Mouse (Mus musculus): ENCODE measurements at regions not wholly inside any gene's neighbourhood (a gene's known extent, or its start where the extent isn't known, plus 50 kb on each side); places are given as distances from the start of the nearest gene placed in this dataset.

GRCm38 (mm10) chr12:54382061-54382460, 178.4 kb upstream of the Egln3 start:
- DNase-seq (ENCODE audit: low spot score) (no peak), ATAC-seq (ENCODE audit: insufficient read depth, low FRiP score, low TSS enrichment) (no peak)
- WGBS, result 90% methylated on average over 6 of the region's 6 CpGs
- H3K4me3 ChIP-seq (ENCODE audit: low read depth, low read length), result no peak overlapping the region
- no peak overlapping the region for H3K4me2 ChIP-seq (ENCODE audit: low read depth)
- no peaks in the 10 kb centered on the region for H3K4me1 ChIP-seq (ENCODE audit: control insufficient read depth, insufficient read depth, low read length)
- no peak overlapping the region for H3K27ac ChIP-seq (ENCODE audit: low read depth, low read length)
- H3K9me3 ChIP-seq (ENCODE audit: control insufficient read depth, low read length), result no peaks in the 10 kb centered on the region
- H3K36me3 ChIP-seq (ENCODE audit: control insufficient read depth, insufficient read depth, low read length), result no peaks in the 10 kb centered on the region
- H3K9ac ChIP-seq (ENCODE audit: low read length), result no peak overlapping the region
- no peaks in the 10 kb centered on the region for H3K27me3 ChIP-seq (ENCODE audit: control insufficient read depth, insufficient read depth, low read length)

- ATAC-seq (ENCODE audit: insufficient read depth, low FRiP score, low TSS enrichment), result no peak
- WGBS, result 92% methylated on average over 5 of the region's 5 CpGs
- H3K4me1 ChIP-seq (ENCODE audit: control insufficient read depth, insufficient read depth, low read length), result no peaks in the 10 kb centered on the region
- H3K9ac ChIP-seq (ENCODE audit: low read length), result no peak overlapping the region
- no peak overlapping the region for H3K4me3 ChIP-seq (ENCODE audit: low read depth, low read length)
- H3K27me3 ChIP-seq (ENCODE audit: control insufficient read depth, insufficient read depth, low read length), result no peaks in the 10 kb centered on the region
- no peaks in the 10 kb centered on the region for H3K9me3 ChIP-seq (ENCODE audit: control insufficient read depth, low read length)
- no peaks in the 10 kb centered on the region for H3K36me3 ChIP-seq (ENCODE audit: control insufficient read depth, insufficient read depth, low read length)
- H3K27ac ChIP-seq (ENCODE audit: low read depth, low read length), result no peak overlapping the region
- no peak overlapping the region for H3K4me2 ChIP-seq (ENCODE audit: low read depth)
- DNase-seq (ENCODE audit: low spot score), result no peak
Observed at GRCm38 (mm10) chr12:54380322-54380721, 176.7 kb upstream of the Egln3 start.

- no peaks in the 10 kb centered on the region for H3K9me3 ChIP-seq (ENCODE audit: control insufficient read depth, low read length)
- H3K9ac ChIP-seq (ENCODE audit: low read length), result no peak overlapping the region
- no peaks in the 10 kb centered on the region for H3K27me3 ChIP-seq (ENCODE audit: control insufficient read depth, insufficient read depth, low read length)
- H3K27ac ChIP-seq (ENCODE audit: low read depth, low read length), result no peak overlapping the region
- WGBS, result 91% methylated on average over 2 of the region's 2 CpGs
- H3K36me3 ChIP-seq (ENCODE audit: control insufficient read depth, insufficient read depth, low read length), result no peaks in the 10 kb centered on the region
- H3K4me2 ChIP-seq (ENCODE audit: low read depth), result no peak overlapping the region
- H3K4me3 ChIP-seq (ENCODE audit: low read depth, low read length), result no peak overlapping the region
- DNase-seq (ENCODE audit: low spot score) (no peak), ATAC-seq (ENCODE audit: insufficient read depth, low FRiP score, low TSS enrichment) (no peak)
- no peaks in the 10 kb centered on the region for H3K4me1 ChIP-seq (ENCODE audit: control insufficient read depth, insufficient read depth, low read length)
Observed at GRCm38 (mm10) chr12:54378576-54378975, 174.9 kb upstream of the Egln3 start.

- DNase-seq (ENCODE audit: low spot score) (no peak), ATAC-seq (ENCODE audit: insufficient read depth, low FRiP score, low TSS enrichment) (no peak)
- WGBS, result 81% methylated on average over 4 of the region's 4 CpGs
Observed at GRCm38 (mm10) chr12:54374060-54374459, 170.4 kb upstream of the Egln3 start.

GRCm38 (mm10) chr12:54369217-54369616, 165.6 kb upstream of the Egln3 start:
- no peak overlapping the region for H3K9ac ChIP-seq (ENCODE audit: low read length)
- 91% methylated on average over 5 of the region's 5 CpGs for WGBS
- H3K4me3 ChIP-seq (ENCODE audit: low read depth, low read length), result no peak overlapping the region
- no peaks in the 10 kb centered on the region for H3K36me3 ChIP-seq (ENCODE audit: control insufficient read depth, insufficient read depth, low read length)
- no peak overlapping the region for H3K27ac ChIP-seq (ENCODE audit: low read depth, low read length)
- H3K4me1 ChIP-seq (ENCODE audit: control insufficient read depth, insufficient read depth, low read length), result no peaks in the 10 kb centered on the region
- no peaks in the 10 kb centered on the region for H3K9me3 ChIP-seq (ENCODE audit: control insufficient read depth, low read length)
- no peak overlapping the region for H3K4me2 ChIP-seq (ENCODE audit: low read depth)
- no peaks in the 10 kb centered on the region for H3K27me3 ChIP-seq (ENCODE audit: control insufficient read depth, insufficient read depth, low read length)
- DNase-seq (ENCODE audit: low spot score) (no peak), ATAC-seq (ENCODE audit: insufficient read depth, low FRiP score, low TSS enrichment) (no peak)

More at GRCm38 (mm10) chr12:54374060-54374459, 170.4 kb upstream of the Egln3 start:
- Histone ChIP-seq H3K4me2 (ENCODE audit: low read depth) (no peak overlapping the region), H3K9ac (ENCODE audit: low read length) (no peak overlapping the region), H3K4me1 (ENCODE audit: control insufficient read depth, insufficient read depth, low read length) (no peaks in the 10 kb centered on the region), H3K36me3 (ENCODE audit: control insufficient read depth, insufficient read depth, low read length) (no peaks in the 10 kb centered on the region), H3K27me3 (ENCODE audit: control insufficient read depth, insufficient read depth, low read length) (no peaks in the 10 kb centered on the region), H3K4me3 (ENCODE audit: low read depth, low read length) (no peak overlapping the region), H3K9me3 (ENCODE audit: control insufficient read depth, low read length) (no peaks in the 10 kb centered on the region), H3K27ac (ENCODE audit: low read depth, low read length) (no peak overlapping the region)

- no peak overlapping the region for H3K27ac ChIP-seq (ENCODE audit: low read depth, low read length)
- no peaks in the 10 kb centered on the region for H3K9me3 ChIP-seq (ENCODE audit: control insufficient read depth, low read length)
- 62% methylated on average over 11 of the region's 11 CpGs for WGBS
- H3K4me1 ChIP-seq (ENCODE audit: control insufficient read depth, insufficient read depth, low read length), result no peaks in the 10 kb centered on the region
- DNase-seq (ENCODE audit: low spot score), result peak; percentile 27
- no peak overlapping the region for H3K4me3 ChIP-seq (ENCODE audit: low read depth, low read length)
- H3K4me2 ChIP-seq (ENCODE audit: low read depth), result no peak overlapping the region
- no peak for ATAC-seq (ENCODE audit: insufficient read depth, low FRiP score, low TSS enrichment)
- no peaks in the 10 kb centered on the region for H3K36me3 ChIP-seq (ENCODE audit: control insufficient read depth, insufficient read depth, low read length)
- no peaks in the 10 kb centered on the region for H3K27me3 ChIP-seq (ENCODE audit: control insufficient read depth, insufficient read depth, low read length)
- no peak overlapping the region for H3K9ac ChIP-seq (ENCODE audit: low read length)
Observed at GRCm38 (mm10) chr12:54364381-54365095, 160.9 kb upstream of the Egln3 start.

- H3K4me2 ChIP-seq (ENCODE audit: low read depth), result no peak overlapping the region
- WGBS, result 93% methylated on average over 4 of the region's 4 CpGs
- H3K27me3 ChIP-seq (ENCODE audit: control insufficient read depth, insufficient read depth, low read length), result no peaks in the 10 kb centered on the region
- no peaks in the 10 kb centered on the region for H3K4me1 ChIP-seq (ENCODE audit: control insufficient read depth, insufficient read depth, low read length)
- ATAC-seq (ENCODE audit: insufficient read depth, low FRiP score, low TSS enrichment), result no peak
- no peaks in the 10 kb centered on the region for H3K36me3 ChIP-seq (ENCODE audit: control insufficient read depth, insufficient read depth, low read length)
- H3K27ac ChIP-seq (ENCODE audit: low read depth, low read length), result no peak overlapping the region
- H3K9me3 ChIP-seq (ENCODE audit: control insufficient read depth, low read length), result no peaks in the 10 kb centered on the region
- H3K4me3 ChIP-seq (ENCODE audit: low read depth, low read length), result no peak overlapping the region
- DNase-seq (ENCODE audit: low spot score), result no peak
- no peak overlapping the region for H3K9ac ChIP-seq (ENCODE audit: low read length)
Observed at GRCm38 (mm10) chr12:54361762-54362161, 158.1 kb upstream of the Egln3 start.

GRCm38 (mm10) chr12:54354187-54354586, 150.5 kb upstream of the Egln3 start:
- H3K27ac ChIP-seq (ENCODE audit: low read depth, low read length), result 0 out of 2 replicates have a peak overlapping the region, but pooled peaks have one; percentile 44
- 21% methylated on average over 6 of the region's 6 CpGs for WGBS
- H3K4me3 ChIP-seq (ENCODE audit: low read depth, low read length), result no peak overlapping the region
- no peaks in the 10 kb centered on the region for H3K9me3 ChIP-seq (ENCODE audit: control insufficient read depth, low read length)
- no peaks in the 10 kb centered on the region for H3K36me3 ChIP-seq (ENCODE audit: control insufficient read depth, insufficient read depth, low read length)
- peaks cover 20% of the 10 kb centered on the region for H3K4me1 ChIP-seq (ENCODE audit: control insufficient read depth, insufficient read depth, low read length)
- ATAC-seq (ENCODE audit: insufficient read depth, low FRiP score, low TSS enrichment) (no peak), DNase-seq (ENCODE audit: low spot score) (no peak)
- no peak overlapping the region for H3K4me2 ChIP-seq (ENCODE audit: low read depth)
- peak overlapping the region; percentile 29; the same call in 1 of the 2 replicates for H3K9ac ChIP-seq (ENCODE audit: low read length)
- H3K27me3 ChIP-seq (ENCODE audit: control insufficient read depth, insufficient read depth, low read length), result no peaks in the 10 kb centered on the region

GRCm38 (mm10) chr12:54353694-54354093, 150.0 kb upstream of the Egln3 start:
- peak; percentile 44 for DNase-seq (ENCODE audit: low spot score)
- H3K36me3 ChIP-seq (ENCODE audit: control insufficient read depth, insufficient read depth, low read length), result no peaks in the 10 kb centered on the region
- no peak overlapping the region for H3K27ac ChIP-seq (ENCODE audit: low read depth, low read length)
- H3K4me3 ChIP-seq (ENCODE audit: low read depth, low read length), result no peak overlapping the region
- no peak overlapping the region for H3K4me2 ChIP-seq (ENCODE audit: low read depth)
- H3K27me3 ChIP-seq (ENCODE audit: control insufficient read depth, insufficient read depth, low read length), result no peaks in the 10 kb centered on the region
- peaks cover 20% of the 10 kb centered on the region for H3K4me1 ChIP-seq (ENCODE audit: control insufficient read depth, insufficient read depth, low read length)
- ATAC-seq (ENCODE audit: insufficient read depth, low FRiP score, low TSS enrichment), result no peak; the same call in 1 of the 2 replicates
- no peaks in the 10 kb centered on the region for H3K9me3 ChIP-seq (ENCODE audit: control insufficient read depth, low read length)
- 0 out of 2 replicates have a peak overlapping the region, but pooled peaks have one; percentile 29 for H3K9ac ChIP-seq (ENCODE audit: low read length)
- 16% methylated on average over 7 of the region's 7 CpGs for WGBS
